Mouse (Mus musculus): ENCODE data around the gene Mylk4. TPM values are rescaled to one million over a fixed set of nuclear protein-coding genes. Genes with fewer than 3 reads are reported as not detected.

Gene Mylk4
- total RNA-seq (2014; fragmentation: Nextera tagmentation) (not detected in 2 replicates), total RNA-seq (2017) (not detected in 2 replicates)

- no peak for ATAC-seq (replicated peaks; ENCODE audit: poor library complexity, severe bottlenecking)
Measured at GRCm38 (mm10) chr13:32783816-32784215, at the start of gene Mylk4. Mylk4 (minus strand) TSS chr13:32783954.

GRCm38 (mm10) chr13:32833237-32833636 lies 49.5 kb upstream of the Mylk4 start:
- peak; percentile 42 for ATAC-seq (replicated peaks; ENCODE audit: poor library complexity, severe bottlenecking)

GRCm38 (mm10) chr13:32832776-32833175 lies 49.0 kb upstream of the Mylk4 start:
- ATAC-seq (replicated peaks; ENCODE audit: poor library complexity, severe bottlenecking), result peak; percentile 67

- ATAC-seq (replicated peaks; ENCODE audit: poor library complexity, severe bottlenecking), result peak; percentile 12
Measured at GRCm38 (mm10) chr13:32831505-32832273, 47.9 kb upstream of the Mylk4 start.

- no peak for ATAC-seq (replicated peaks; ENCODE audit: poor library complexity, severe bottlenecking)
Measured at GRCm38 (mm10) chr13:32828886-32829285, 45.1 kb upstream of the Mylk4 start.

- peak; percentile 29 for ATAC-seq (replicated peaks; ENCODE audit: poor library complexity, severe bottlenecking)
Measured at GRCm38 (mm10) chr13:32827951-32828350, 44.2 kb upstream of the Mylk4 start.

- no peak for ATAC-seq (replicated peaks; ENCODE audit: poor library complexity, severe bottlenecking)
Measured at GRCm38 (mm10) chr13:32827111-32827822, 43.5 kb upstream of the Mylk4 start.

GRCm38 (mm10) chr13:32825546-32825945 lies 41.8 kb upstream of the Mylk4 start:
- no peak for ATAC-seq (replicated peaks; ENCODE audit: poor library complexity, severe bottlenecking)

GRCm38 (mm10) chr13:32824377-32825330 lies 40.9 kb upstream of the Mylk4 start:
- no peak for ATAC-seq (replicated peaks; ENCODE audit: poor library complexity, severe bottlenecking)

GRCm38 (mm10) chr13:32823126-32823525 lies 39.4 kb upstream of the Mylk4 start:
- no peak for ATAC-seq (replicated peaks; ENCODE audit: poor library complexity, severe bottlenecking)

- no peak for ATAC-seq (replicated peaks; ENCODE audit: poor library complexity, severe bottlenecking)
Measured at GRCm38 (mm10) chr13:32821671-32822070, 37.9 kb upstream of the Mylk4 start.

GRCm38 (mm10) chr13:32819926-32820325 lies 36.2 kb upstream of the Mylk4 start:
- ATAC-seq (replicated peaks; ENCODE audit: poor library complexity, severe bottlenecking), result no peak

GRCm38 (mm10) chr13:32819241-32819640 lies 35.5 kb upstream of the Mylk4 start:
- ATAC-seq (replicated peaks; ENCODE audit: poor library complexity, severe bottlenecking), result no peak

- no peak for ATAC-seq (replicated peaks; ENCODE audit: poor library complexity, severe bottlenecking)
Measured at GRCm38 (mm10) chr13:32807624-32808023, 23.9 kb upstream of the Mylk4 start.

- no peak for ATAC-seq (replicated peaks; ENCODE audit: poor library complexity, severe bottlenecking)
Measured at GRCm38 (mm10) chr13:32806820-32807219, 23.1 kb upstream of the Mylk4 start.

- no peak for ATAC-seq (replicated peaks; ENCODE audit: poor library complexity, severe bottlenecking)
Measured at GRCm38 (mm10) chr13:32803701-32804345, 20.1 kb upstream of the Mylk4 start.

GRCm38 (mm10) chr13:32802259-32803081 lies 18.7 kb upstream of the Mylk4 start, which contains the start of gene D930007J09Rik:
D930007J09Rik (minus strand) TSS chr13:32802849.
- ATAC-seq (replicated peaks; ENCODE audit: poor library complexity, severe bottlenecking), result peak; percentile 45

GRCm38 (mm10) chr13:32801693-32802221 lies 18.0 kb upstream of the Mylk4 start, which contains the start of gene Wrnip1:
Wrnip1 (plus strand) TSS chr13:32802038.
- peak; percentile 90 for ATAC-seq (replicated peaks; ENCODE audit: poor library complexity, severe bottlenecking)

GRCm38 (mm10) chr13:32800859-32801258 lies 17.1 kb upstream of the Mylk4 start:
- ATAC-seq (replicated peaks; ENCODE audit: poor library complexity, severe bottlenecking), result peak; percentile 61

Data from granulocyte monocyte progenitor cell, adult 5-6 weeks (primary cell).